Mouse (Mus musculus): Measurements from ENCODE around the gene Dhrs3.

DNA sequence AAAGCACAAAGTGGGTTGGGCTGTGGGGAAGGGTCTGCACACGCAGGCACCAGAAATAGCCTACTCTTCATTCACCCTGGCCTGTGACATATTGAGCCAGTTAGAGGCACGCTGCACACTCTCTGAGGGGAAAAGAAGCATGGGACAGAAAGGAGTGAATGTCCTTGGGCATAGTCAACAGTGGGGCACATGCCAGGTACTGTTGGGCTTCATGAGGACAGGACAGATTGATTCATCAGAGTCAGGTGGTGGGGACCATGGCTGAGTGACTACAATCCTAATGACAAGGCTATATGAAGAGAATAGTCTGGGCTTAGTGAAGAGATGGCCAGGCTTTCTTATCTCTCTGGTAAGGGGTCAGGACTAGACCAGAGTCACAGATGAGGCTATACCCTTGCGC, 49.8 kb downstream of the Dhrs3 start:
- TF ChIP-seq ZC3H11A (IDR thresholded peaks at IDR 0.05; ENCODE audit: borderline replicate concordance, low read depth, low read length) (no peak), CHD2 (IDR thresholded peaks at IDR 0.05; ENCODE audit: low read depth, low read length) (no peak), ZNF384 (IDR thresholded peaks at IDR 0.05; ENCODE audit: low read depth, low read length) (no peak), MAFK (IDR thresholded peaks at IDR 0.05; ENCODE audit: insufficient read depth, low read depth, low read length) (no peak), HCFC1 (IDR thresholded peaks at IDR 0.05; ENCODE audit: borderline replicate concordance, insufficient read depth, low read length) (no peak)

Measured in ES-E14 (cell line).